Mouse (Mus musculus): ENCODE measurements at regions not wholly inside any gene's neighbourhood (a gene's known extent, or its start where the extent isn't known, plus 50 kb on each side); places are given as distances from the start of the nearest gene placed in this dataset.

DNA sequence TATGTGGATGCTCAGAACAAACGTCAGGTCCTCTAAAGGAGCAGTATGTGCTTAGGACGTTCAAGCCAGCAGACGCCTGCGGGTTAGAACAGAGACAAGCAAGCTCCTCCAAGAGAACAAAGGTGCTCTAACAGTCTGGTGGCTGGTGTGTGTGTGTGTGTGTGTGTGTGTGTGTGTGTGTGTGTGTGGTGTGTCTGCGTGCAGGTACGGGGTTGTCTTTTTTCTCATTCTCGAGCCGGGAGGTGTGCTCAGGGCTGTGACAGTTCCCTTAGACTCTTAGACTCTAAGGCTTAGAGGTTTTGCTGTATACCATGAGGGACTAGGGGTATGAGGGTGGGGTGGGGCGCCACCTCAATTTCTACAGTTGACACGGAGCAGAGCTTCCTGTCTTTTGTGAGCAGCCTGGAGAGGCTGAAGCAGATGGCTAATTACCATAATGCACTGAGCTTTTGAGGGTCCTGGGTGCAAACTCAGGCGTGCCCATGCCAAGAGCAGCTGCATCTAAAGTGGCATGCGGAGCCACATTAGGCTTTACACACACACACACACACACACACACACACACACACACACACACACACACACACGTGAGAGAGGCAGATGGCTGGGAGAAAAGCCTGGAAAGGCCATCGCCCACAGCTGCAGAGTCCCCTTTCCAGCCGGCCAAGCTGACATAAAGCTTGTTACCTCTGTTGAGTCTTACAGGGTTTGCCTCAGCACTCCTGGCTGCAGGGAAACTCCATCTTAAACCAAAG, 124.1 kb upstream of the Foxn2 start:
- DNase-seq: no peak

- DNase-seq: no peak
Observed at GRCm38 (mm10) chr17:88317311-88317710, 123.2 kb upstream of the Foxn2 start.

GRCm38 (mm10) chr17:88317806-88318205, 122.7 kb upstream of the Foxn2 start:
- DNase-seq: no peak

- DNase-seq: peak; percentile 64 to 79
Observed at GRCm38 (mm10) chr17:88318207-88318791, 122.2 kb upstream of the Foxn2 start.

GRCm38 (mm10) chr17:88318936-88319335, 121.6 kb upstream of the Foxn2 start:
- DNase-seq: no peak

GRCm38 (mm10) chr17:88320686-88321085, 119.8 kb upstream of the Foxn2 start:
- DNase-seq: no peak

GRCm38 (mm10) chr17:88325326-88325909, 115.1 kb upstream of the Foxn2 start:
- DNase-seq: no peak

DNA sequence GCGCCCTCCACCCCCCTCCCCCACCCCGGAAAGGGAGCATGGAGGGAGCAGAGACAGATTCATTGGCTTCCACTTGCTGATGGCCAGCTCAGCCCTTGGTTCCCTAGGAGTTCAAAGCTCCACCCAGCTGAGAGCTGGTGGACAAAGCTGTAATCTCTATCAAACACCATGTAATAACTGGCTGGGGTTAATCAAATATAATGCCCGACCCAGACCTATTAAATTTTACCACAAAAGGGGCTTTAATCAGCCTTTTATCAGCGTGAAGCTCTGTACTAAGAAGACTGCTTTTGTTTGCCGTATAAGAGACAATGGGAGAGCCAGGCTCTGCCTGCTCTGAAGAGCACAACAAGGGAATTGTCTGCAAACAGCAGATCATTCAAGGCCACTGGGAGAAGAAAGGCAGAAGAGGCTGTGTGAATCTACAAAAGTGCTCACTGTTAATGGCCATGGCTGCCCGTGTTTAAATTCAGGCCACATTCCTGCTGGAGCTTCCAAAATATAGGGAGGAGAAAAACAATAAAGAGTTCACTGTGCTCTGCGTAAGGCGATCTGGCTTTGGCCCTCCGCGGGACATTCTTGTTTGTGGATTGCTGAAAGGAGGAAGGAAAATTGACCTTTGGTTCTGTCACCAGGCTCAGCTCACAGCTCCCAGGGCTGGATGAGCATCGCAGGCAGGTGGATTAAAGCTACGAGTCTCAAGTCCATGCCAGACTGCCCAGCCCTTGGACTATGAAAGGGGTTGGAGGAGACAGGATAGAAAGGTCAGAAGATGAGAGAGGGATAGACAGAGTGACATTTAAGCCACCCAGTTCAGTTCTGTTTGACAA, 114.4 kb upstream of the Foxn2 start:
- DNase-seq: peak; percentile 21 to 50

GRCm38 (mm10) chr17:88326740-88327123, 113.8 kb upstream of the Foxn2 start:
- DNase-seq: no peak

- no peak for DNase-seq
Observed at GRCm38 (mm10) chr17:88327791-88328190, 112.7 kb upstream of the Foxn2 start.

GRCm38 (mm10) chr17:88328807-88329206, 111.7 kb upstream of the Foxn2 start:
- no peak for DNase-seq

- peak; percentile 36 to 45 for DNase-seq
Observed at GRCm38 (mm10) chr17:88329715-88330114, 110.8 kb upstream of the Foxn2 start.

DNA sequence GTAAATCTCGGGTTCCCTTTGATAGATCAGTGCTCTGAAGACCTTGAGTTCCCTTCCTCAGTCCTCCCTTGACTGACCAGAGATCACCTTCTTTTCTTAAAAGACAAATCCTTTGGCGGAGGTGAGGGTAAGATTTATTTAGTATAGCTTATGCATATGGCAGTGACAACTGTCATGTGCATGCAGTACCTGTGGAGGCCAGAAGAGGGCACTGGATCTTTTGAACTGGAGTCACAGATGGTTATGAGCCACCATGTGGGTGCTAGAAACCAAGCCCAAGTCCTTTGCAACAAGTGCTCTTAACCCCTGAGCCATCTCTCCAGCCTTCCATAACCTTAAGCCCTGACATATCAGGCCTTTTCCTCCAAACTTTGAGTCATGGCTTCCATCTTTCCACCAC, 110.4 kb upstream of the Foxn2 start:
- no peak for DNase-seq

DNA sequence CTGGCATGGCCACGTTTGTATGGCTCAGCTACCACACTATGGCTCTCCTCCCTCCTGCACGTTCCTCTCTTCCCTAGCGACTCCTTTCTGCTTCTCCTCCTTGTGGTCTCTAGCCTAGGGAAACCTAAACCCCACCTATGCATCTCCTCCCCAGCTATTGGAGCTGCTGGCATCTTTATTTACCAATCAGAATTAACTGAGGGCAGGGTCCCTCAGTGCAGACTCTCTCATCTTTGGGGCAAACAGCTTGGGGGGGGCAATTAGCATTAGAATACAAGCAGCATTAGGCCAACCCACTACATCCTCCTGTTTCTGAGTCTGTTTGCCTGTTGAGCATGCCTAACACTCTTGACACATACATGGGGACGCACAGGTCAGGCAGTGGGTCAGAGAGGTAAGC, 106.7 kb upstream of the Foxn2 start:
- DNase-seq: no peak

- DNase-seq: no peak
Observed at GRCm38 (mm10) chr17:88335271-88335670, 105.2 kb upstream of the Foxn2 start.

GRCm38 (mm10) chr17:88336140-88336769, 104.3 kb upstream of the Foxn2 start:
- no peak for DNase-seq

DNA sequence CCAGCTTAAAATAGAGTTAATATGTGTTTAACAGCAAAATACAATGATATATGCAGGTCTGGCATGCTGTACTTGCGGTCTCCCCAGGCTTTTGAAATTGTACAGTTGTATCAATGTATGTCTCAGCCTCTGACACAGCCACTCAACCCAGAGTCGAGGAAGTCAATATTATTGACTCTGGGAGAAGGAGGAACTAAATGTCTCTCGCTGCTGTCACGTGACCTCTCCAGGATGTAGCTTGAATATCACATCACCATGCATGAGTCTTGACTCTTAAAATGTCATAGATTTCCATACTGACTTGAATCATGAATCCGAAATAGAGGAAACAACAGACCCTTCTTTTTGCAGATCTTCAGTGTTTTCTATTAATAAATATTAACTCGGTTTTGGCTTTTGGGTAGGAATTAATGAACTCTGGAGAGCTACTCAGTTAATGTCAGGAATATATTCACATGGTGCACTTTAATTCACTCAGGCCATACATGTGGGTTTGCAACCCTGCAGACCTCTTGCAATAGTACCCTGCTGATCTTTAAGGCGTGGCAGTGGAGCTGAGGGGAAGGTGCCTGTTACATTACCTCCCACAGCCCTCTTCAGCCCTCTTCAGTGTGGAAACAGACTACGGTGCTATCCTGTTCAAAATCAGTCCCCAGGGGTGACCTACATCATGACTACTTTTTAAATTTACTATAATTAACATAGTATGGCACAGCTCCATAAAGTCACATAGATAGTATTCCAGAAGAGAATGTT, 102.7 kb upstream of the Foxn2 start:
- DNase-seq: no peak

- no peak for DNase-seq
Observed at GRCm38 (mm10) chr17:88341141-88341540, 99.4 kb upstream of the Foxn2 start.

GRCm38 (mm10) chr17:88341599-88341998, 98.9 kb upstream of the Foxn2 start:
- no peak for DNase-seq

GRCm38 (mm10) chr17:88343091-88343783, 97.3 kb upstream of the Foxn2 start:
- DNase-seq: no peak

DNA sequence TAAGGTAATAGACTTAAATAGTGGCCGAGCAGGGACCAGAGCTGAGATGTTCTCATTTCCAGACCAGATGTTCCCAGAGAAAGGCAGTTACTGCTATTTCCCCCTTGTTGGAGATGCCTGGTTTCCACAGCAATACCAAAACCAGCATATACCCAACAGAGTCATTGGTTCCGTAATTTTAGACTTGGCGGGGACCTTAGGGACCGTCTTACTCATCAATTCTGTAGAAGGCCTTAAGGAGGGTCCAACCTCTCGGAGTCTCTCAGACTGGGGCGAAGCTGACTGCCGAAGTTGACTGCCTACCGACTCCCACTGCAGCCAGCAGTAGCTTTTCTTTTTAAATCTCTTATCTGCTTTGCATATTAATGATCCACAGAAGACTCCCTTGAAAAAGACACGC, 95.1 kb upstream of the Foxn2 start:
- DNase-seq: no peak

GRCm38 (mm10) chr17:88346896-88347295, 93.6 kb upstream of the Foxn2 start:
- no peak for DNase-seq

All from kidney, postnatal 4 days (tissue).